Mouse (Mus musculus) ES-Bruce4 (cell line): ENCODE measurements around the gene Dnmt1. TPM values are rescaled to one million over a fixed set of nuclear protein-coding genes. Genes with fewer than 3 reads are reported as not detected.

Experiments
- H3K27ac ChIP-seq: 2 replicates; pipeline ENCODE4 v1.5.1; 2012; ENCODE audit warnings: low read length, inconsistent platforms; ENCODE audit not compliant: insufficient read depth
- H3K27me3 ChIP-seq: 2 replicates; pipeline ENCODE4 v1.6.1; 2012; ENCODE audit warnings: mild to moderate bottlenecking, low read length, inconsistent platforms; ENCODE audit not compliant: control insufficient read depth, poor library complexity, insufficient read depth, severe bottlenecking
- H3K36me3 ChIP-seq: 2 replicates; pipeline ENCODE4 v1.6.1; 2012; ENCODE audit warnings: inconsistent platforms, mild to moderate bottlenecking, low read length, moderate library complexity; ENCODE audit not compliant: control insufficient read depth, poor library complexity, insufficient read depth, severe bottlenecking
- H3K4me1 ChIP-seq: one replicate; pipeline ENCODE4 v1.8.1; 2011; ENCODE audit warnings: low read length; ENCODE audit not compliant: control insufficient read depth, insufficient read depth
- H3K4me3 ChIP-seq: 2 replicates; pipeline ENCODE4 v1.5.1; 2011; ENCODE audit warnings: low read depth, mild to moderate bottlenecking, low read length
- H3K9ac ChIP-seq: 2 replicates; pipeline ENCODE4 v1.6.1; 2012; ENCODE audit warnings: low read depth, mild to moderate bottlenecking, inconsistent platforms; ENCODE audit not compliant: poor library complexity, severe bottlenecking
- H3K9me3 ChIP-seq: replicated peaks from 2 replicates; pipeline ENCODE4 v1.6.1; 2012; ENCODE audit warnings: mild to moderate bottlenecking, low read length, inconsistent platforms; ENCODE audit not compliant: control insufficient read depth, poor library complexity, insufficient read depth, severe bottlenecking
- CTCF ChIP-seq: IDR thresholded peaks from one replicate; pipeline ENCODE4 v1.8.1; 2011; ENCODE audit warnings: low read depth, low read length
- EP300 ChIP-seq: IDR thresholded peaks from 2 replicates; pipeline ENCODE4 v1.6.1; 2011; ENCODE audit warnings: low read depth, low read length; ENCODE audit not compliant: insufficient read depth
- POLR2A ChIP-seq: IDR thresholded peaks from one replicate; pipeline ENCODE4 v1.8.1; 2011; ENCODE audit warnings: low read length; ENCODE audit not compliant: insufficient read depth
- polyA plus RNA-seq: library from polyadenylated mRNA; stranded (reverse); fragments of >200 nt; gene quantifications from 2 replicates; pipeline ENCODE4 v1.2.4, GENCODE M21; 2011; ENCODE audit warnings: low read depth; ENCODE audit not compliant: missing spikeins, insufficient read depth, insufficient read length

Gene Dnmt1
- polyA plus RNA-seq, 1 experiment = 120 TPM

DNA sequence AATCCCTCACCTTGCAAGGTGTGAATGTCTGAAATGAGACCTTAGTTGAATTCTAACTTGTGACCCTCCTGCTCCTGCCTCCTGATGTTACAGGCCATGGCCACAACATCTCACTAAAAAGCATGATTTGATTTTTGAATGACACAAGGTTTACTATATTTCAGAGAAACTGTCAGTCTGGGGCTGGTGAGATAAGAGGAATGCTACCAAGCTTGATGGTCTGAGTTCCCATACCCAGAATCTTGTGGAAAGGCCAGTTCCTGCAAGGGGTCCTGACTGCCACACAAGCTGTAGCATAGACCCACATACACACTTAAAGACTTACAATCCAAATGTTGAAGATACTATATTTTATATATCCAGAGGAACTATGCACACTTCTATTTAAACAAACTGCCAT, 9.3 kb downstream of the Dnmt1 start:
- Histone ChIP-seq H3K27ac (no peak overlapping the region), H3K4me1 (peaks cover 2% of the 10 kb centered on the region), H3K27me3 (no peaks in the 10 kb centered on the region), H3K9me3 (no peaks in the 10 kb centered on the region), H3K9ac (no peak overlapping the region; the same call in 1 of the 2 replicates), H3K4me3 (no peak overlapping the region), H3K36me3 (no peaks in the 10 kb centered on the region)
- TF ChIP-seq CTCF (no peak), EP300 (no peak), POLR2A (no peak)

DNA sequence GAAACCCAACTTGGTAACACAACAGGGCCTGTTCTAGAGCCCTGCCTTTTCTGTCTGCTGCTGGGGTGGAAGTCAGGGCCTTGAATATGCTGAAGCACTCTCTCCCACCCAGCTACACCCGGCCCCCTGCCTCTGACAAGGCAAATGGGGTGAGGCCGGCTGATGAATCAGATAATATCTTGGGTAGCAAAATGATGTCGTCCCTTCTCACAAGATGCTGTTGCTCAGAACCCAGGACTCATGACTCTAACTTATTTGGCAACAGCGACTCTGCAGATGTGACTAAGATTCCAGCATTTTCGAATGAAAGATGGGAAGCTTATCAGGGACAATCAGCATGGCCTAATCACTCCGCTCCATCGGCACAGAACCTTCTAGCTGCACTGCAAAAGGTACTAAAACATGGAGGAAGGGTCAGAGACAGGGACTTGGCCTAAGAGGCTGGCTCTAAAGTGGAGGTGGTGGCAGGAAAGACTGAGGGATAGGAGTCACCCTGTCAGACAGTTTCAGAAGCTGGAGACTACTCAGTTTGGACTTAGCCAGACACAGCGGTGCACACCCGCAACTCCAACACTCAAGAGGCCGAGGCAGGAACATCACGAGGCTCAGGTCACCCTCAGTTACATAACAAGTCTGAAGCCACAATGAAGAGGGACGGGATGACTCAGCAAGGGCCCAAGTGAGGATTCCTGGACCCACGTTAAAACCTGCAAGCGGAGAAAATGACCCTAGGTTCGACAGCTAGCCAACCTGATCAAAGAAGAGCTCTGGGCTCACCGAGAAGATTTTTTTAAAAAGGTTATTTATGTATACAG, 13.4 kb downstream of the Dnmt1 start:
- Histone ChIP-seq H3K27me3 (no peaks in the 10 kb centered on the region), H3K27ac (peak overlapping the region; percentile 59), H3K4me1 (peaks cover 14% of the 10 kb centered on the region), H3K9me3 (no peaks in the 10 kb centered on the region), H3K4me3 (peak overlapping the region; percentile 8; the same call in 1 of the 2 replicates), H3K36me3 (peaks cover 6% of the 10 kb centered on the region), H3K9ac (0 out of 2 replicates have a peak overlapping the region, but pooled peaks have one; percentile 40)
- TF ChIP-seq EP300 (peak; percentile 76), POLR2A (no peak), CTCF (no peak)

DNA sequence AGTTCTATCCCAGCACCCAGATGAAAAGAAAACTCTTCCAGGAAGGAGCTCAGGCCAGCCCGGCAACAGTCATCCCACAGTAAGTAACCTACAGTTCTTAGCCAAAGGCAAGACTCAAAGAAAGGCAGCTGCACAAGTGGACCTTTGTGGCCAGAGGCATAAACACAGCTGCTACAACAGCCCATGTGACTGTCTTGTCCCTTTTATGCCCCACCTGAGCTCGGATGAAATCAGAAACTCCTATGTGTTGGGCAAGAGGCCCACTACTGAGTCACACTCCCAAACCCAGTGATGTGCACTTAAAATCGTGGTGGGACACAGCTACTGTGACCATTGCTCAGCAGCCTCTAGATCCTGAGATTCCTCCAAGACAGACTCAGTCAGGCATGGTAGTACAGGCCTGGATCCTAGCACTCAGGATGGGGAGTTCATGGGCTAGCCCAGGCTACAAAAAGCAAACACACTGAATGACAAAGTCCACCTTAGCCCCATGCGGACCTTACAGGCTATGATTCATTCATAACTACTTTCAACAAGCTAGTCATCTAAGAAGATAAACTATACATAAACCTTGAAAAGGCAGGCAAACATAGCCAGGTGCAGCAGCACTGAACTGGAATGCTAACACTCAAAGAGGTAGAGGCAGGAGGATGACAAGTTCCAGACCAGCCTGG, 14.9 kb downstream of the Dnmt1 start:
- TF ChIP-seq CTCF (no peak), EP300 (0 out of 2 replicates have a peak, but pooled peaks have one; percentile 40)
- peaks cover 21% of the 10 kb centered on the region for H3K36me3 ChIP-seq
- no peak overlapping the region for H3K9ac ChIP-seq
- H3K27ac ChIP-seq = peak overlapping the region; percentile 59
- no peaks in the 10 kb centered on the region for H3K27me3 ChIP-seq
- H3K9me3 ChIP-seq = no peaks in the 10 kb centered on the region
- peaks cover 14% of the 10 kb centered on the region for H3K4me1 ChIP-seq
- H3K4me3 ChIP-seq = no peak overlapping the region

DNA sequence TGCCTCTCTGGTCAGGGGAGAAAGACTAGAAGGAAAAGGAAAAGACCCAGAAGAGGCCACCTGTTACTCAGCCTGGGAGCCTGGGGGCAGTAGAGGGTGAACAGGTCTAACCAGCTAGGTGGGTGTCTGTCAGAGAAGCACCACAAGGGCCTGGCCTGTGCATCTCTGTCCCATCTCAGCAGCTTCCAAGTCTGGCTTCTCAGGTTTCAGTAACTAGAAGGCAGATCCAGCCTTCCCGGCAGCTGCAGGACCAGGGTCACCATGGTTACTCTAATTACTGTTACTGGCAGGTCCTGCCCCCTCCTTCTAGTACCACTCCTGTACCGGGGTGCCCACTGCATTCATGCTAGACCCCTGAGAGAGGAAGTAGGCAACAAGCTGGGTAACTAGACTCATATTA, 15.8 kb downstream of the Dnmt1 start:
- TF ChIP-seq EP300 (peak; percentile 84), POLR2A (no peak), CTCF (peak; percentile 39)
- Histone ChIP-seq H3K36me3 (peaks cover 29% of the 10 kb centered on the region), H3K27me3 (no peaks in the 10 kb centered on the region), H3K9ac (no peak overlapping the region), H3K4me1 (peaks cover 14% of the 10 kb centered on the region), H3K4me3 (no peak overlapping the region), H3K9me3 (no peaks in the 10 kb centered on the region), H3K27ac (peak overlapping the region; percentile 59)

DNA sequence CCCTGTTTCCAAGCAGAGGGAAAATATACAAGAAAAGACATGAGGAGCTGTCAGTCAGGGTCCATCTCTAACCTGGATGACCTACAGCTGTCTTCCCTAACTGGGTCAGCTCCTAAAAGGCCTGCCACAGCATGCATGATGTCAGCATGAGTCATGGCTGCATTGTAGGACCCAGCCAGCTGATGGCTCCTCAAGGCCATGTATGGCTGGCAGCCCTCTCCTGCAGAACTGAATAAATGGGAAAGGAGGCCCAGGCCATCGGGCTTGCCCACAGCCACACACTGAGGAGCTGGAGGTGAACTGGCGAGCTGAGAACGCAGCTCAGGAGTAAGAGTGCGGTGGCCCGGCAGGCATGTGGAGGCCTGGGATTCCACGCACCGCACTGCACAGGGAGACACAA, 16.3 kb downstream of the Dnmt1 start:
- Histone ChIP-seq H3K9ac (no peak overlapping the region), H3K4me1 (peaks cover 14% of the 10 kb centered on the region), H3K27me3 (no peaks in the 10 kb centered on the region), H3K27ac (peak overlapping the region; percentile 24), H3K9me3 (no peaks in the 10 kb centered on the region), H3K36me3 (peaks cover 30% of the 10 kb centered on the region), H3K4me3 (no peak overlapping the region)
- TF ChIP-seq POLR2A = no peak
- TF ChIP-seq EP300 = no peak
- TF ChIP-seq CTCF = no peak

DNA sequence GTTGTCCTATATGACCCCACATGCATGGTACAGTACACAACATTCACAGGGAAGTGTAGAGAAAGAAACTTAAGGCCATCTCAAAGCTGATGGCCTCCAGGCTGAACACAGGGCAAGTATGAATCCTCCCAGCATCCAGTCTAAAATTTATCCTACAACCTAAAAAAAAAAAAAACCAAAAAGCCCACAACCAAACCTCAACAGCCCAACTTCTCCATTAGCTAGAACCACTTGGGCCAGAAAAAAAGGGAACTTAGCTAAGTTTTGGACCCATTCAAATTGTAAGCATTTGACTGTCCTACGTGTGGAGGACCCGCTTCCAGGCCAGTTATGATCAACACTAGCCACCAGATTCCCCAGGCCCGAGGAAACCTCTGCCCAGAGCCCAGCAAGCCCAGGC, 36.4 kb downstream of the Dnmt1 start:
- Histone ChIP-seq H3K9me3 (no peaks in the 10 kb centered on the region), H3K9ac (no peak overlapping the region), H3K27ac (no peak overlapping the region), H3K4me1 (no peaks in the 10 kb centered on the region), H3K4me3 (no peak overlapping the region), H3K27me3 (no peaks in the 10 kb centered on the region), H3K36me3 (peaks cover 92% of the 10 kb centered on the region)
- TF ChIP-seq EP300 (no peak), POLR2A (no peak), CTCF (no peak)
